Mouse (Mus musculus): ENCODE measurements around the gene Prmt1. TPM values are rescaled to one million over a fixed set of nuclear protein-coding genes. Genes with fewer than 3 reads are reported as not detected.

The Prmt1 gene
- total RNA-seq, 2 experiments from 2014 or later: 119 to 128 TPM

DNA sequence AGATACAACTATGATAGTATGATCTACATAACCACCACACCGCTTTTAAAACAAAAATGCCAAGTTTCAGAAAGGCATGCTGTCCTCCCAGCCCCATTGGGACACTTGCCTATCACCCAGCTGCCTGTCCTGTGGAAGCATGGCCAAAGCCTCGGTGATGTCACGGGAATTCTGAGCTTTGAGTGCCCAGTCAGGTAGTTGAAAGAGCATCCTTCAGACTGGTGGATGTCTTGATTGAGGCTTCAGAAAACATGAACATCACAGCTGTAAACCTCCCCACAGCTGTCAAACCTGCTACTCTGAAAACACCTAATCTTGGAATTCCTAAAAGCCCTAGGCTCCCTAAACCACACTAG, 27.7 kb upstream of the Prmt1 start:
- intact Hi-C loops (cut with DNase I): loop anchor here (2.0 kb wide), 1 partner anchor 13 kb away; no protein-coding TSS in a partner anchor
- no peak for DNase-seq

DNA sequence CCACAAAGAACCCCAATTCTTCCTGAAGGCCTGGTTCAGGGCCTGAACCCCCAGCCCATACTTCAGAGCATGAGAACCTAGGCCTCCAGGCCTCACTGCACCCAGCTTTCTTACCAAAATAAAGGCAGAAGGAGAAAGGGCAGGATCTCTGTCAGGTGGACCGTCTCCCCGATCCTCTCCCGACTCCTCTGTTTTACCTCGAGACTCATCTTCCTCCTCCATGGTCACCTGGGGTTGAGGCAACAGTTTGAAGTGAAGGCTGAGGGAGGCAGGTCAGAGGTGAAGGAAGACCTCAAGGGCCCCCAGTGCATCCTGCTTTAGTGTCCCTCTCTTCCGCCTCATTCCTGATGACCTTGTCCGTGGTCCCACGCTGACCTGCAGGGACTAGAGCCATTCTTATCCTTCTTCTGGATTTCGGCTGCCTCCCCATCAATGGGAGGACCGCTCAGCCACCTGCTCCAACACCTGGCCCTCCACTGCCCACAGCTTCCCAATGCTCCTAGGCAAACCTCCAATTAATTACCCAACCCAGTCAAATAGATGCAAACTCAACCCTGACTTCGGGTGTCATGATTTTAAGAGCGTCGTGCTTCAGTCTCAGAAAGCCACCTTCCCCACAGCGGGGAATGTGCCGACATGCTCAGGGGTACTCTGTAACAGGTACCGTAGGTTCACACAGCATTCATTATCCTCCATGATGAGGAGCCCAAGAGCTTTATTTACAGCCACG, 27.2 kb upstream of the Prmt1 start:
- DNase-seq: no peak
- intact Hi-C loops (cut with DNase I): loop anchor here (2.0 kb wide), 1 partner anchor 13 kb away; no protein-coding TSS in a partner anchor

DNA sequence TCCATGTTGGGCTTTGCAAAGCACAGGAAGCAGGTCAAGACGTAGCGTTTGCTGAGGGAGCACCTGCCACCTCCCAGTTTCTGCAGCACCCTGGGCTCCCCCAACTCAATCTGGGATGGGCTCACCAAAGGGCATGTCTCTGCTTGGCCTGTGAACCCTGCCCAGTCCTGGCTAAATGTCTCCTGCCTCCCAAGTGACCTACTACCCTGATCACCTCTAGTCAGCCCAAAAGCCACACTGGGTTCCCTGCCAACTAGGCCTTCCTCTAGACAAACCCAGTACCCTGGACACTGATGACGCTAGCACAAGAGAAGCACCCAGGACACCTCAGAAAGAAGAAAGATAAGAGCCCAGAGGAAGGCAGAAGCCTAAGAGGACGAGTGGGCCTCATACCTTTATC, 26.5 kb upstream of the Prmt1 start:
- intact Hi-C loops (cut with DNase I): no loop called here
- DNase-seq: no peak

DNA sequence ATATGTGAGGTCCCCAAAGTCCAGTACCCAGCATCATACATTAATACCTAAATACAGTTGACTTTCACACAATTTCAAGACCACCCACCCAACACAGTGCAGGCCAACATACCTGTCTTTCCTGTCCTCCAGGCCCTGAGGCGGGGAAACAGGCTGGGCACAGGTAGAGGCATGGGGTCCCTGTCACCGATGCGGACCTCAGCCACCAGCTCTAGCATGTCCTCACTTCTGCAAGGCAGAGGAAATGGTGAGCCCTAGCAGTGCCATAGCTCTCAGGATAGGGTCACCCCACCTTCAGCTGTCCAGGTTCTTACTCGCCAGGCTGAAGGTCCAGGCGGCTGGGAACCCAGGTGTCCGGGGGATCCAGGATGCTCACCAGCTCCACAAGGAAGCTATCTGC, 25.6 kb upstream of the Prmt1 start:
- intact Hi-C loops (cut with DNase I): no loop called here
- no peak for DNase-seq

DNA sequence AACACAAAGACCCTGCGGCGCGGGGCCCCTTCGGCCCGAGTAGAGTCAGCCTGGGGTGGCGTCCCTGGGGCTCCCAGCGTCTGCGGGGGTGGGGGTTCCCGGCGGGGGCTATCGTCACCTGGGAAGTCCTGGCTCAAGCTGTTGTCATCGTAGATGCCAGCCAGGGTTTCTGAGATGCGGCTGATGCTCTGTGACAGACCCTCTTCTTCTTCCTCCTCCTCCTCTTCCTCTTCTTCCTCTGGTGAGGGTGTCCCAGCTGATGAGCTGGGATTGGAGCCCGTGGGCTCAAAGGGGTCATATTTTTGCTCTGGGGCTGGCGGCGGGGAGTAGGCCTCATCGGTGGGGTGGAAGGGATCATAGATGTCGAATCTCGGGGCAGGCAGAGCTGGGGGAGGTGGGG, 22.0 kb upstream of the Prmt1 start:
- intact Hi-C loops (cut with DNase I): no loop called here

DNA sequence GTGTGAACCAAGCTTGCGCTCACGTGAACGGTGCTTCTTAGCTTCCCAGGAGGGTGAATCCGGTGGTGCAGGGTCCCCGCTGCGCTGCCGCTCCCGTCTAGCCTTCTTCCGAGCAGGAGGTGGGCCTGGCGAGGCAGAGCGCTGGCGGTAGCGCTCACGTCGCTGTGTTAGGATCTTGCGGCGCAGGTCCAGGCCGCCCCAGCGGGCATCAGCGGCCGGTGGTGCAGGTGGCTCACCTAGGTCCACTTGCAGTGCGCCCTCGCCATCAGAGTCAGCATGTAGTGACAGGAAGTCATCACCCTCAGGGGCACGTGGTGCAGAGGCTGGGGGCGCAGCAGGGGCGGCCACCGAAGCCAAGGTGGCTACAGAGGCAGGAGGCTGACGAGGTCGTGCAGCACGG, 21.5 kb upstream of the Prmt1 start:
- DNase-seq: no peak
- intact Hi-C loops (cut with DNase I): no loop called here

More for the DNA sequence above, 22.0 kb upstream of the Prmt1 start:
- no peak for DNase-seq

DNA sequence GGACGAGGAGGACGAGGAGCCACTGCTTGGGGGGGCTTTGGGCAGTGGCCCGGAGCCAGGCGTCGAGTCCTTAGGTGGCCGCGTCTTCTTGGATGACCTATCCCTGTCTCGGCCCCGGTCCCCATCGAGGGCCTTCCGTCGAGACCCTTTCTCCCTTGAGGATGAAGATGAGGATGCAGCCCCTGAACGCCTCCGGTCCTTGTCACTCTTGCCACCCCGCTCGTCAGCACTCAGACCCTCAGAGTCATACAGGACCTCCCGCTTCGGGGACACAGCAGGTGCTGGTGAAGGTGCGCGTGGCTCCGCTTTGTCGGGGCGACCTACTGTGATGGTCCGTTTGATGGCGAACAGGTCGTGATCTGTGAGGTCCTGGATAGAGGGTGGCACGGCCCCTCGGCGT, 20.8 kb upstream of the Prmt1 start:
- intact Hi-C loops (cut with DNase I): no loop called here
- DNase-seq: no peak

DNA sequence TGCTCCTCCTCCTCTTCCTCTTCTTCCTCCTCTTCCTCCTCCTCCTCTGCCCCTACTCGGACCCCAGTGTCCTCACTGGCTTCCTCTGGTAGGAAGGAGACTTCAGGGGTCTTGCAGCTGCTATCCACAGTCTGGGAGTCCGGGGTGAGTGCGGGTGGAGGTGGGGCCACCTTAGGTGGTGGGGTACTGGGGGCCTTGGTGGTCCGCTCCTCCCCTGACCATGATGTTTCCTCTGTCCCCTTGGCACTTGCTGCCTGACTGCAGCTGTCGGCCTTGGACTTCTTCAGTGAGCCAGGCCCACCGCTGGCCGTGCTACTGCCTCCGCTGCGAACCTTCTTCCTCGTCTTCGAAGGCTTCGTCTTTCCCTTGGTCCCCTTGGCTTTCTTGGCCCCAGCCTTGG, 20.1 kb upstream of the Prmt1 start:
- DNase-seq: no peak
- intact Hi-C loops (cut with DNase I): no loop called here

DNA sequence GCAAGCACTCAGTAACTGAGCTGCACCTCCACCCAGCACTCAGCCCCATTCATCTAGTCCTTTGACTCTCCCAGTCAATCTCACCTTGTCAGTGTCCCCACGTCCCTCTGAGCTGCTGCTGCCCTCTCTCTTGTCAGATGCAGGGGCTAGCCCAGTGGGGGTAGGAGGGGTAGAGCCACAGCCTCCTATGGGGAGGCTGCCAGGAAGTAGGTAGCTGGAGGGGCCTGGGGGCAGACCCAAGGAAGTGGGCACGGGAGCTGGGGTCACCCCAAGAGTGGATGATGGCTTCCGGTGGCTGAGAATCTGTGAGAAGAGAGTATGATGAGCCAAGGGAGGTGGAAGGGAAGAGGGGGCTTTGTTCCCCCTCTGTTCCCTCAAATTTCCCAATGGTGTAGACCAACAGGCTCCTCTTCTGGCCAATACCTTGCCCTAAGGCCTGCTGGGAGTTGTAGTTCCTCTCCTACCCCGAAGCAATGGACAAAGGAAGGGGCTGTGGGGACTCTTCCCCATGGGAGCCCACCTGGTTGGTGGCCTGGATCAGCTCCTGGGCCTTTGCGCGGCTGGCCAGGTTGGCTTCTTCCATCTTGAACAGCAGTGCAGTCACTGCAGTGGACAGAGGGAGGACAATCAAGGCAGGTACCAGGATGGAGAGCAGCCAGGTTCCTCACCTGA, 19.1 kb upstream of the Prmt1 start:
- no peak for DNase-seq
- intact Hi-C loops (cut with DNase I): no loop called here

DNA sequence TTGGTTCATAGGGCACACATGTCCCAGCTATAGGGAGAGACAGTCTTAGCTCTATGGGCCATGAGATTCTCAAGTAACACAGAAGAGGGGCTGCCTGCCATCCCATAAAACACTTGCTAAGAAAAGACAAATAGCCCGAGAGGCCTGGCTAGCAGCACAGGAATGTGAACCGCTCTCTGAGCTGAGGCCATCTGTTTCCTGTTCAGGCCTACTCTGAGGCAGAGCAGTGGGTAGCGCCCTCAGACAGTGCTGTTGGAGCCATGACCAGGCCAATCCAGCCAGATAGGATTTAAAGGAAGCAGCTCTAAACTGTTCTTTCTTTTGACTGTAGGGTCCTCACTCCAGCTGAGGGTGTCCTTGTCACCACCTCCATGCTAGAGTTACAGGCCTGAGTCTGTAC, 18.2 kb upstream of the Prmt1 start:
- intact Hi-C loops (cut with DNase I): no loop called here
- DNase-seq: no peak

DNA sequence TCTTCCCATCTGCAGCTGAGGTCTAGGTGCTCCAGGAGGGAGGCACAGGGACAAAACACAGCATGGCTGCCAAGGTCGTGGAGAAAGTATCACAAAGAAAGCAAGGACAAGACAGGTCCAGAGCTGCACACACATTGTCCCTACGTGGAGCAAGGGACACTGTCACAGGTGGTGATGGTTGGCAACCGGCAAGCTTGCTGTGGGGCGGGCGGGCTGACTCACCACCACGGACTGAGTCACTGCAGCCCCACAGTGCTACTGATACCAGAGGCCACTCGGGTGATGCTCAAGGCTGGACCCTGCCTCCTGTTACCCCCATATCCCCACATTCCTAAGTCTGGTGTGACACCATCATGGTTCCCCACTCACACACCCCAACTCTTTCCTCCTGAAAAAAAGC, 16.1 kb upstream of the Prmt1 start:
- no peak for DNase-seq
- intact Hi-C loops (cut with DNase I): no loop called here

DNA sequence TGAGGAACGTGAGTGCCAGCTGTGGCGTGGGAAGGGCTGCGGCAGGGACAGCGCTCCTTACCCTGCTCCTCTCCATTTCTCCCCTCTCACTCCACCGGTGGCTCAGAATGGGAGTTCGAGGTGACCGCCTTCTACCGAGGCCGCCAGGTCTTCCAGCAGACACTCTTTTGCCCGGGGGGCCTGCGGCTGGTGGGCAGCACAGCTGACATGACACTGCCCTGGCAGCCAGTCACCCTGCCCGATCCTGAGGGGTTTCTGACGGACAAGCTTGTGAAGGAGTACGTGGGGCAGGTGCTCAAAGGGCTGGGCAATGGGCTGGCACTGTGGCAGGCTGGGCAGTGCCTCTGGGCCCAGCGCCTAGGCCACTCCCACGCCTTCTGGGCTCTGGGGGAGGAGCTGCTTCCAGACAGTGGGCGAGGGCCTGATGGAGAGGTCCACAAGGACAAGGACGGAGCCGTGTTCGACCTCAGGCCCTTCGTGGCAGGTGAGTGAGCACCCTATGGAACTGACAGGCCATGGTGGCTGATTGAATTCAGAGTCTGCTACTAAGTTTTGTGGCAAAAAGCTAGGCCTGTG, 14.3 kb upstream of the Prmt1 start:
- intact Hi-C loops (cut with DNase I): loop anchor here (2.0 kb wide), 1 partner anchor 14 kb away; no protein-coding TSS in a partner anchor
- DNase-seq: no peak

DNA sequence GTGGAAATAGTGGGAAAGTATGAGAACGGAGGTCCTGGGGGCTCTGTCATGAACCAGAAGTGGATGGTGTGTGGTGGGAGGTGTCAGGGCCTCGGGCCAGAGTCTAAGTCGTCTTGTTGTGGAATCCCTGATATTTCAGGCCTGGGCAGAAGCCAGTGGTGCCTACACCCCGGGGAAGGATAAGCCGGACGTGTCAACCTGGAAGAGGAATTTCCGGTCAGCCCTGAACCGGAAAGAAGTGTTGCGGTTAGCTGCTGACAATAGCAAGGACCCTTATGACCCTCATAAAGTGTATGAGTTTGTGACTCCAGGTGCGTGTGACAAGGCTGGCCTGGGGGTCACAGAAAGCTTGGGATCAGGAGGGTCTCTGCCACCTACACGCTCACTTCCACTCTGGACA, 13.4 kb upstream of the Prmt1 start:
- no peak for DNase-seq
- intact Hi-C loops (cut with DNase I): loop anchor here (2.0 kb wide), 1 partner anchor 15 kb away; no protein-coding TSS in a partner anchor

DNA sequence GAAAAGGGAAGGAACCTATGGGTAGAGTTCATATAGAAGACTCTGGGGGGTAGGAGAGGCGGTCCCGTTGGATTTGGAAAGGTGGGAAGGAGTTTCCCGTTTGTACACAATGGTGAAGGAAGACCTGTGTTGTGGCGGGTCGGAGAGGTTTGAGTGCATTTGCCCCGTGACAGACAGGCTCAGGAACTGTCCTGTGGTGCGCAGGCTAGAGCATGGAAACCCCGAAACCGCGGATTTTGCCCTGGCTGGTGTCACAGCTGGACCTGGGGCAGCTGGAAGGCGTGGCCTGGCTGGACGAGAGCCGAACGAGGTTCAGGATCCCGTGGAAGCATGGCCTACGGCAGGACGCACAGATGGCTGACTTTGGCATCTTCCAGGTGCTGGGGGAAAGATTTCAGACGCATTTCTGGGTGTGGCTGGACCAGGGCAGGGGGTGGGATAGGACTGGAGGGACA, 12.2 kb upstream of the Prmt1 start, which contains the start of gene Bcl2l12:
Bcl2l12 (minus strand) TSS at position 212 of the 455 bp plus-strand sequence.
- intact Hi-C loops (cut with DNase I): no loop called here
- DNase-seq: peak; percentile 54 to 70

DNA sequence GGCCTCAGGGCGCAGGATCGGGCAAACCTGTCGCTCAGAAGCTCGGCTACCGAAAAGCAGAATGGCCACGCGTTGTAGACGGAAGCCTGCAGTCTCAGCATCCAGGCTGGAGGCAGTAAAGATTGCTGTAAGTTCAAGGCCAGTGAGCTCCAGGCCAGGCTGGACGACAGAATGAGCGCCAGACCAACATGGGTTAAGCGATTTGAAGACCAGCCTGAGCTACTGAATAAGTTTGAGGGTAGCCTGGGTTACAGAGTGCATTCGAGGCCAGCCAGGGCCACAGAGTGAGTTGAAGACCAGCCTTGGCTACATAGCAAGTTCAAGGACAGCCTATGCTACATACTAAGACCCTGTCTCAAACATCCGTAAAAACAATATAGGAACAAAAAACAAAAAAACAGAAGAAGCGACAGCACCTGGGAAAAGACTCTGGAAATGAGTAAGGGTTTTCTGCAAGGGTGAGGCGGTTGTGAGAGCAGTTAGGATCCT, 11.6 kb upstream of the Prmt1 start:
- no peak for DNase-seq
- intact Hi-C loops (cut with DNase I): no loop called here

DNA sequence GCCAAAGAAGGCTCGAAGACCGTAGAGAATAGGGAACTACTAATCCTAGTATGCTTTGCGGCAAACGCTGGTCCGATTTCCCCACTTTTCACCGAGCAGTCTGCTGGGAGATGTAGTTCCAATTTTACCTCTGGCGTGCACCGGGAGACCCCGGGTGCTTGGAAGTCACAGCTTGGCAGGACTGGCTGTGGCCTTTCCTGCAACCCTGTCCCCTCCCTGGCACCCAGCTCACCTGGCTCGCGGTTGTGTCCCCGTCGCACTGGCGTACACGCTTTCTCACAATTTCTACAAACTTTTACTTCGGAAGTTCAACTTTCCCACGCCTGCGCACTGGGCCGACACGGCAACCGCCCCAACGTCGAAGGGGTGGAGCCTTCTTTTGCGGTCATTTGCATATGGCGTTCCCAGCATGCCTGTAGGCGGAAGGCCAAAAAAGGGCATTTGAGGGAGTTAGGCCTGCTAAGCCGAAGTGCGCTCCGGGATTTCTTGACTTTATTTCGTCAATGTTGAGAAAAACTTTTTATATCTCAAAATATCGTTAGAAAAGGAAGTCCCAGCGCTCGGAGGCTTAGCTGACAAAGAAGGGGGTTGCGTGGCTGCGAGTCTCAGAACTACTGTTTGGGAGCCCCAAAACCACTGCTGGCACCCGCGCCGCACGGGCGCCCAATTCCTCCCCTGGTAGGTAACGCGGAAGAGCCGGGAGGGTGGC, 11.0 kb upstream of the Prmt1 start, which contains the start of gene Irf3:
Irf3 (plus strand) TSS at position 418 of the 709 bp plus-strand sequence.
- intact Hi-C loops (cut with DNase I): no loop called here
- DNase-seq: peak; percentile 95 to 98

DNA sequence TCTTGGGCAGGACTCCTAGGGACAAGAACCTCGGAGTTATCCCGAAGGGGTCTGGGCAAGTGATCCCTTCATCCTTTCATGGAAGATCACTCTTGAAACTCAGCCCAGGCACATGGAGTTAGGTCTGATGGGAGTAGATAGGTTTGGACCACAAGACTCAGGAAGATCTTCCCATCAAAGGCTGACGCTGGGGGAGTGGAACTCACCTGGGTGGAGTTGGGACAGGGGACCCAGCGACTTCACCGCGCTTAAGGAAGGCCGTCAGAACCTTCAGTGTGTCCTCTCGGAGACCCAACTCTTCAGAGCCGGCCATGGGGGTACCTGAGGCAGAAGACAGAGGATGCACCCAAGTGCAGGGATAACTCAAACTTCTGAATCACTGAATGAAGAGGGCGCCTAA, 10.3 kb upstream of the Prmt1 start:
- intact Hi-C loops (cut with DNase I): no loop called here
- no peak for DNase-seq

DNA sequence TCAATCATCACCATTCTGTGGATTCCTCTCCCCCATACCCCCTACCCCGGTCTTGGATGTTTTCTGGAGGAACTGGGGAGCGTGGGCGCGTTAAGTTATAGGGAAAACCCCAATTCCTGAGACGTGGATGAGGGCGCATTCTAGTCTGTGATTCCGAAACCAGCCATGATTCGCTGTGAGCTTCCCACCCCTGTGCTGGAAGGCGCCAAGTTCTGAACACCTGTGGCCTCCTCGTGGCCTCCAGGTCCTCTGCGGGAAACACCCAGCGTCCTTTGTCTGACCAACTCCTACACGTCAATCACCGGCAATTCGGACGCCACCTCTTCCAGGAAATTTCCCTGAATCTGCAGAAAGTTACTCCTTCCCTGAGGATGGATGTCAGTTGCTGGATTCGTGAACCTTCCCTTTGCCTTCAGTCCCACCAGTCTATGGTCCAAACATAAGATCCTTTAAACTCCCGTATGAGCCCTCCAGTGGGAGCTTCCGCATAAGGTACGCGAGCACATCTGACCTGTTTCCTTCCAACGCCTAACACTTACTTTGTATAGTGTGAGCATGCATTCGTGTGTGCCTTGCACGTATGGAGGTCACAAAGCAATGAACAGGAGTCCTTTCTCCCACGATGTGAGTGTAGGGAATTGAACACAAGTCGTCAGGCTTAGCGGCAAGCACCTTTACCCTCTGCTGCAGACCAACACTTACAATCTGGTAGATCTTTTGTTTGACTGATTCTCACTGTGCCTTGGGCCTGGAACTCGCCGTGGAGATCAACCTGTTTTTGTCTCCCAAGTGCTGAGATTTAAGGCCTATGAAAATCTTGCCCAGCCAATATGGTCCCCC, 731 bp upstream of the Prmt1 start:
- intact Hi-C loops (cut with DNase I): no loop called here
- DNase-seq: no peak

DNA sequence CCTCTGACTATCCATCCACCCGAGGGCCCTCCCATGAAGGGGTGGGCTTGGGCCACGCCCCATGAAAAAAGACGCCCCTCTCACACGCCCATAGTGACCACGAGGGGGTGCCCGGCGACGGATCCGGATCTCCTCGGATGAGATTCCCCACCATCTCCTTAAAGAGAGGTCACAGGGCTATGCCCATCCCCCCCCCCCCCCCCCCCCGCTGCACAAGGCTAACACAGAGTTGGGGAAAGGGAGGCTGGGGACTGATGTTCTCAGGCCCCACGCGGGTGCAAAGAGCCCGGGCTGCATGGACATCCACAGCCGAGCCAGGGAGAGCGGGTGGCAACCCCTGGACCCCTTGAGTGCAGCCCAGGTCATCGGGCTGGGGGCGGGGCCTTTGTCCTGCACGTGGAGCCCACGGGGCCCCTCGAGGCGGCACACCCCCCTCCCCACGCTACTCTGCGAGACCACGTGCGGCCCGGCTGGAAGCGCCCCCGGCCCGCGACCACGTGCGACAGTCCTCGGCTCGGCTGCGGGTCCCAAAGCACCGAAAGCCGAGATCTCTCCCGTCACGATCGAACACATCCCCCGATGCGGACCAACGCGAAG, 675 bp downstream of the Prmt1 start:
- intact Hi-C loops (cut with DNase I): loop anchor here (2.0 kb wide), 1 partner anchor 35 kb away; no protein-coding TSS in a partner anchor
- peak; percentile 71 to 79 for DNase-seq

Measured in heart, postnatal 14 days (tissue).